Mouse (Mus musculus): ENCODE measurements at regions not wholly inside any gene's neighbourhood (a gene's known extent, or its start where the extent isn't known, plus 50 kb on each side); places are given as distances from the start of the nearest gene placed in this dataset.

DNA sequence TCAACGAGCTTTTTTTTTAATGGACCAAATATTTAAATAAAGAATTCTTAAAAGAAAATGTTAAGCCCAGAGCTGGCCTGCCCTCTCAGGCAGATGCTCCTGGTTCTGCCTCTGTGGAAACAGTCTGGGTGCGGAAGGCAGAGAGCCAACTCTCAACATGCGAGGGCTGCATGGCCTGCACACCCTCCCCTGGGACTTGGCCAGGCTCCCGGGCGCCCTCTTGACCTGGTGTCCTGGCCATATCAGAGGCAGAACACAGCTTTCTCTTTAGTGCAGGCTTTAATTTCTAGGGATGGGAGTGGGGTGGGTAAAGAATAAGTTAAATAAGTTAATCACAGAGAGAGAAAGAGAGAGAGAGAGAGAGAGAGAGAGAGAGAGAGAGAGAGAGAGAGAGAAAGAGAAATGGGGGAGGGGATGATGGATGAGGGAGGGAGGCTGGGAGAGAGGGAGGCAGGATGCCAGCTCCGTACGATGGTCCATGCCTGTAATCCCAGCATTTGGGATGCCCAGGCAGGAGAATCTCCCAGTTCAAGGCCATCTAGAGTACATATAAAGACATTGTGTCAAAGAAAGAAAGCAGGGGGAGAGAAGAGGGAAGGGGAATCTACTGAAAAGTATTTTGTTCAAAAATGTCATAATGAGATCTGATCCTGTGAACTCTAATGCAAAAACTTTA lies 123.2 kb upstream of the Plekha5 start:
- DNase-seq (ENCODE audit: low spot score in 2 of 2): no peak

DNA sequence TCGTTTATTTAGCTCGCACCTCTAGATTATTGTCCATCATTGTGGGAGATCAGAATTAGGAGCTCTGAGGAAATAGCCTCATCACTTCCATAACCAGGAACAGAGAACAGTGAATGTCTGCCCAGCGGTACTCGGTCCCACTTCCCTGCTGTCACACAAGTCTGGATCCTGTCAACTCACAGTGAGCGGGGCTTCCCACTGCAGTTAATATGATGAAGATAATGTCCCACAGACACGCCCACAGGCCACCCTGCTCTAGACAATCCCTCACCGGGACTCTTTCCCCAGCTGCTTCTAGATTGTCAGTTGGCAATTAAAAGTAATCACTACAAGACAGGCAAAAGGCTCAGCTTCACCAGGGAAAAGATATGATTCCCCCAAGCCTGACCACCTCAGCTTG lies 124.2 kb upstream of the Plekha5 start:
- DNase-seq (ENCODE audit: low spot score in 2 of 2): no peak

GRCm38 (mm10) chr6:140297969-140298554 lies 125.8 kb upstream of the Plekha5 start:
- DNase-seq (ENCODE audit: low spot score in 2 of 2): no peak

GRCm38 (mm10) chr6:140297561-140297960 lies 126.3 kb upstream of the Plekha5 start:
- no peak for DNase-seq (ENCODE audit: low spot score in 2 of 2)

GRCm38 (mm10) chr6:140290109-140290508 lies 133.7 kb upstream of the Plekha5 start:
- no peak for DNase-seq (ENCODE audit: low spot score in 2 of 2)

GRCm38 (mm10) chr6:140288799-140289198 lies 135.1 kb upstream of the Plekha5 start:
- no peak for DNase-seq (ENCODE audit: low spot score in 2 of 2)

GRCm38 (mm10) chr6:140282285-140282577 lies 141.6 kb upstream of the Plekha5 start:
- no peak for DNase-seq (ENCODE audit: low spot score in 2 of 2)

DNA sequence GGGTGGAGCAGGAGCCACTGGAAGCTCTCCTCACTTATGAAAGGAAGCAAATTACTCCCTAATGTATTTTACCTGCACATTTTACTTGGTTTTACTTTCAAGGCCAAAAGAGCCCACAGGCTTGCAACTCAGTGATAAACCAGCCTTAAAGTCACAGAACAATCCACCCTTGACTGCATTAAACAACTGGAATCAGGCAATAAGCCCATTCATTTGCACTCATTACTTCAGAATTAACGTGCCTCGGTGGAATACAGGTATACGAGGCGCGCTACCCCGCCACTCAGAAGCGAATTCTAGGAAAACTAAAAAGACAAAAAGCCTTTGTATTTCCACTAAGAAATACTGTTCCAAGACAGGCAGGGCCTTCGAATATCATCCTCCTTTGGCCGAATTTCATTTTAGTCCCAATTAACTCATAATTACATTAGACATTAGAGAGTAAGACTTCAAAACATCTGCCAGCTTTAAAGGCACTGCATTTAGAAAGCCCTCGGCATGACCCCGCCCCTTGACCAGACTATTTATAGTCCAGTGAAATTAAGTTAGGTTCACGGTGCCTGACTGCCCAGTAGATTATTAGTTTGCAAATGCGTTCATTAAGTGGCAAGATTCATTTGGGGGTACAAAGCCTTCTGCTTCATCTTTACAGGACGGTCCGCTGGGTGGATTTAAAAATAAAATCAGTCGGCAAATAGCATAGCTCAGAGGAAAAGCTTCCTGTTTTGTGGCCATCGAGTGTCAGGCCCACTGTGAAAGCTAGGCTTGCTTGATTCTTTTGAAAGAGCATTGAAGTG lies 142.2 kb upstream of the Plekha5 start:
- no peak for DNase-seq (ENCODE audit: low spot score in 2 of 2)

GRCm38 (mm10) chr6:140280817-140281475 lies 142.9 kb upstream of the Plekha5 start:
- no peak for DNase-seq (ENCODE audit: low spot score in 2 of 2)

GRCm38 (mm10) chr6:140279736-140280370 lies 144.0 kb upstream of the Plekha5 start:
- DNase-seq (ENCODE audit: low spot score in 2 of 2): no peak

- DNase-seq (ENCODE audit: low spot score in 2 of 2): no peak
These were observed 145.1 kb upstream of the Plekha5 start for GRCm38 (mm10) chr6:140278750-140279149.

DNA sequence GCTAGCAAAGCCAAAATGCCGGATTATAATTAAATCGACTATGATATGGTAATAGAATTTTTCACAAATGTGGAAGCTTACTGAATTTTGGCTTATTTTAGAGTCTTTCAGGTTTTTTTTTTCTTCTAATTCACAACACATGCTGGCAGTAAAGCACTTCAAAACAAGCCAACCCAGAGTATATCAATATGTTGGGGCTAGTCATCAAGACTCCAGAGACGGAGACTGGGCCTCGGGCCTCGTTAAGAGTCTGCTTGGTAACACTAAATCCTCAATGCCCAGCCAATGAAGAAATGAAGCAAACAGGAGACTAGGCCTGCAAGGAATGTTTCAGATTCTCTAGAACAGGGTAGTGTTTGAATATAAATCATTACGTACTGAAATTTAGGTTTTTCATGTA lies 153.3 kb upstream of the Plekha5 start:
- DNase-seq (ENCODE audit: low spot score in 2 of 2): no peak

GRCm38 (mm10) chr6:140268315-140269070 lies 155.4 kb upstream of the Plekha5 start:
- no peak for DNase-seq (ENCODE audit: low spot score in 2 of 2)

- DNase-seq (ENCODE audit: low spot score in 2 of 2): no peak
These were observed 159.9 kb upstream of the Plekha5 start for GRCm38 (mm10) chr6:140263920-140264319.

GRCm38 (mm10) chr6:140261813-140262212 lies 162.0 kb upstream of the Plekha5 start:
- DNase-seq (ENCODE audit: low spot score in 2 of 2): no peak

- DNase-seq (ENCODE audit: low spot score in 2 of 2): no peak
These were observed 165.1 kb upstream of the Plekha5 start for GRCm38 (mm10) chr6:140258761-140259160.

DNA sequence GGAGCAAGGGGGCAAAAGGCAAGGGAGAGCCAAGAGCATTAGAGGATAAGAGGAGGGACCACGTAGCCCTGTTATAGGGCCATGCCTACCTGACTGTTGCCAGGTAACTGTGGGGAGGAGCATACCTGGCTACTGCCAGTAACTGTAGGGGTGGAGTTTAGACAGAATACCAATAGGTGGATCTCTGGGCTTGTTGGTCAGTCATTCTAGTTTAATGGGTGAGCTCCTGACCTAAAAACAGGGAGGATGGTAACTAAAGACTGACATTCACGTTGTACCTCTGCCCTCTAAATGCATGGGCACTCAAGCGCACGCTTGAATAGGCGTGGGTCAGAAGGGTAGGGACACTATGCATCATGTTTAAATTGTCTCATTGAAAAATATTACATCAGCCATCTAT lies 165.8 kb upstream of the Plekha5 start:
- no peak for DNase-seq (ENCODE audit: low spot score in 2 of 2)

DNA sequence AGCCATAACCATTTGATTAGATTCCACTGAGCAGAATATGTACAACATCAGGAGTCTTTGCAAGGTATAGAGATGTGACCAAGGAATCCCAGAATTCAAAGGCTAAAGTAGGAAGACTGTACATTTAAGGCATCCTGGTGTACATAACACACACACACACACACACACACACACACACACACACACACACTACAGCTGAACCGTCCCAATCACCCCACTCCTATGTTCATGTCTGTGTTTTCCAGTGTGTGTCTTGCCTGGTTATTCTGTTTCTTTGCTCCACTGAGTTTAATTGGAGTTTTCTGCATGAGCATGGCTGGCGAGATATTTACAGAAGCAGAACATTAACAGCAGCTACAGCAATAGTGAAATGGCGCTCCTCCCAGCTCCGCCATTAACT lies 172.3 kb upstream of the Plekha5 start:
- DNase-seq (ENCODE audit: low spot score in 2 of 2): no peak

DNA sequence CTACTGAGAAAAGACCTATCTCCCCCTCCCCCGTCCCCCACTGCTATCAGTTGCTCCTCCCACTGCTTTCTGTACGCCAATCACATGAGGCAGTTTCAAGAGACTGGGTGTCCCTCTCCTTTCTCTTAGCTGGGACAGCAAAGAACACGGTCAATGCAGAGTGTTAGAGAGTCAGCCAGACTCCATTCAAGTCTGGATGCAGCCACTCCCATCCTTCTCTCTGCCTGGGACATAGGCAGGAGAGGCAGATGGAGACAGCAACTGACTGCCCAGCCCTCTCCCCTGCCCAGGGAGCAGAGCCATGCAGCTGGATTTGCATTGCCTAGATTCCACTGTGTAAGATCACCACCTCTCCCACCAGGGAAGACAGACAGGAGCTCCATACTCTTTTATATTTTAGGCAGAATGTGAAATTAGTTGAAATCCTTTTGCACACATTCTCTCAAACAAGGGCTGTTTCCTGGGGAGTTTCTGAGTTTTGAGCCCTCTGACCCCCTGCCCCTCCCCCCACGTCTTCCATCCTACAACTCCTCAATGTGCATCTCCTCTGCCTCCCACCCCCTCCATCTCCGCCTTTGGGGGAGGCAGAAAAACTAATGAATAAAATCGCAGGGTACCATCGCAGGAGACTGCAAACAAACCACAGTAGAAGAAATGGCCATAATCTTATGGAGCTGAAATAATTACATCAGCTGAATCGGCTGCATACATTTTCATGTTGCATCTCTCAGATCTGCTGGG lies 180.3 kb upstream of the Plekha5 start:
- DNase-seq (ENCODE audit: low spot score in 2 of 2): no peak

- DNase-seq (ENCODE audit: low spot score in 2 of 2): no peak
These were observed 184.5 kb upstream of the Plekha5 start for GRCm38 (mm10) chr6:140239356-140239755.

All from layer of hippocampus, adult 8-10 months (tissue).